In the genomic region with DNA sequence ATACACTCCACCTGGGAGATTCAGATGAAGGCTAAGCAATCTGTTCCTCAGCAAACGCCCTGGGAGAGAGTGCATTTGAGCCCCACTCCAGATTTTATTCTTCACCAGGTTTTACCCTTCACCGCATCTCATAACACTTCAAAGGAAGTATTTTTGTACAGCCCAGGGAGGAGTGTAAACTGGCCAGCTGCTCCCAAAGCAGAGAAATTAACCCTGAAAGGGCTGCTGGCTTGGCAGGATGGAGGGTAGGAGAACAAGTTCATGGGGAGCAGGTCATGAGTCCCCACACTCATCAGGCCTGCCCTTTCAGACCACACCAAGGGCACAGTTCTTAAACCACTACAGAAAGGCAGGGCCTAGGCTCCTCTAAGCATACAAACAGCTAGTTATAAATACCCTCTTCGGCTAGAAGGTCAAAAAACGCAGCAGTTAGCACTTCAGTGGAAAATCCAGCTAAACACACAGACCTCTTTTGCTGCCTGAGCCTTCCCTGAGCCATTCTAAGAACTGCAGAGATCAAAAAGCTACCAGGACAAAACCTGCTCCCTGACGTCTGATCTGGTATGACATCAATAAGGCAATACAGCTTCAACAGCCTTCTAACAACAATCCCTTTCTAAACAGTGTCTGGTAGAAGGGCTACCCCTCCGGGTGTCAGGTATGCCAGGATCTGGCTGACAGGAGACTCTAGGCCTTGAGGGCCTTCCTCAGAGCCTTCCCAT, we compare ENCODE assay signal across 8 mouse cellular contexts. TPM values are rescaled to one million over a fixed set of nuclear protein-coding genes. Genes with fewer than 3 reads are reported as not detected.
DNase-seq lines count a peak whose midpoint lies in the region; ATAC-seq lines count a peak whose summit lies in the region.

No protein-coding gene starts in this region.

- no peaks in the 10 kb centered on the region for H3K27me3 ChIP-seq in heart, embryonic 11.5 days (ENCODE audit: control insufficient read depth, insufficient read depth, low read length)
- no peaks in the 10 kb centered on the region for H3K27me3 ChIP-seq in liver, embryonic 16.5 days (ENCODE audit: control insufficient read depth, insufficient read depth, low read depth, low read length)

- WGBS in heart, embryonic 11.5 days (ENCODE audit: insufficient replicate concordance): 13% methylated on average over 6 of the region's 6 CpGs
- 43% methylated on average over 6 of the region's 6 CpGs for WGBS in liver, embryonic 16.5 days (ENCODE audit: insufficient replicate concordance)

- H3K27ac ChIP-seq in heart, embryonic 11.5 days (ENCODE audit: low read depth, low read length): peak overlapping the region; percentile 74
- H3K27ac ChIP-seq in liver, embryonic 16.5 days (ENCODE audit: low read length): peak overlapping the region; percentile 23; the same call in 1 of the 2 replicates

- peak overlapping the region; percentile 31 for H3K4me2 ChIP-seq in heart, embryonic 11.5 days
- no peak overlapping the region for H3K4me2 ChIP-seq in liver, embryonic 16.5 days (ENCODE audit: low read depth, low read length)

- H3K36me3 ChIP-seq in heart, embryonic 11.5 days (ENCODE audit: control insufficient read depth, insufficient read depth, low read length): no peaks in the 10 kb centered on the region
- no peaks in the 10 kb centered on the region for H3K36me3 ChIP-seq in liver, embryonic 16.5 days (ENCODE audit: control insufficient read depth, insufficient read depth)

- H3K9me3 ChIP-seq in heart, embryonic 11.5 days (replicated peaks; ENCODE audit: control insufficient read depth, low read length): no peaks in the 10 kb centered on the region
- H3K9me3 ChIP-seq in liver, embryonic 16.5 days (replicated peaks; ENCODE audit: control insufficient read depth, low read length): no peaks in the 10 kb centered on the region

- peak; percentile 12 for ATAC-seq in activated CD4-positive, CD25-positive, alpha-beta regulatory T cell, adult 4 months
- ATAC-seq in heart, embryonic 11.5 days (replicated peaks; ENCODE audit: insufficient number of reproducible peaks, low FRiP score, low TSS enrichment): 0 out of 2 replicates have a peak, but pooled peaks have one; percentile 49
- 0 out of 2 replicates have a peak, but pooled peaks have one; percentile 20 for ATAC-seq in liver, embryonic 16.5 days (ENCODE audit: low read depth)

- H3K9ac ChIP-seq in heart, embryonic 11.5 days (ENCODE audit: low read depth, low read length): peak overlapping the region; percentile 40; the same call in 1 of the 2 replicates
- H3K9ac ChIP-seq in liver, embryonic 16.5 days (ENCODE audit: low read depth, low read length): no peak overlapping the region

- H3K4me3 ChIP-seq in heart, embryonic 11.5 days (ENCODE audit: low read depth, low read length): no peak overlapping the region
- no peak overlapping the region for H3K4me3 ChIP-seq in liver, embryonic 16.5 days (ENCODE audit: low read depth, low read length)

- peak; percentile 28 for DNase-seq in adrenal gland, adult 2 months
- DNase-seq in adrenal gland, postnatal 25 days: no peak
- peak; percentile 38 to 63 for DNase-seq in kidney, adult 8-10 months
- peak; percentile 66 for DNase-seq in retina, postnatal 1 day
- DNase-seq in cerebellum, adult 8-10 months: no peak

- H3K4me1 ChIP-seq in heart, embryonic 11.5 days (ENCODE audit: control insufficient read depth, insufficient read depth, low read length): peaks cover 48% of the 10 kb centered on the region
- H3K4me1 ChIP-seq in liver, embryonic 16.5 days (ENCODE audit: control insufficient read depth, low read depth, low read length): peaks cover 15% of the 10 kb centered on the region

RNA-seq across cellular contexts. Expression of gene Znrf3, which starts 28.9 kb away (rescaled TPM):
- total RNA-seq in adrenal gland, adult 2 months (2021): 10 to 100 TPM; 21.8 to 27.9 TPM
- polyA plus RNA-seq in adrenal gland, adult 2 months (2012; rRNA removed): 11.9 and 15.7 TPM in 2 replicates
- 25.6 and 43.2 TPM in 2 replicates for total RNA-seq in adrenal gland, postnatal 25 days (2021)
- polyA plus RNA-seq in activated CD4-positive, CD25-positive, alpha-beta regulatory T cell, adult 4 months (2017; shearing (Covaris generic)): 10 to 100 TPM; 12.0 to 18.3 TPM
- 7.3 and 9.3 TPM in 2 replicates for polyA plus RNA-seq in heart, embryonic 11.5 days (2014; fragmentation: Nextera tagmentation; extraction: Ambion mirVana)
- 2.9 and 3.1 TPM in 2 replicates for polyA plus RNA-seq in liver, embryonic 16.5 days (2015; fragmentation: Nextera tagmentation; extraction: Ambion mirVana)

Comparison
In these comparisons a context has a peak if more than half of its experiments do, and no peak if none do; other contexts are left out.
1. DNase-seq: peak in adrenal gland, adult 2 months (single experiment), kidney, adult 8-10 months (2 of 2) and retina, postnatal 1 day (single experiment); none in adrenal gland, postnatal 25 days (single experiment) and cerebellum, adult 8-10 months (single experiment).
2. Peak in every context shown above with its lines, with median percentiles within 50 percentile points of each other: ATAC-seq.